Comparison of ENCODE assay signal across 8 mouse cellular contexts in the genomic region with DNA sequence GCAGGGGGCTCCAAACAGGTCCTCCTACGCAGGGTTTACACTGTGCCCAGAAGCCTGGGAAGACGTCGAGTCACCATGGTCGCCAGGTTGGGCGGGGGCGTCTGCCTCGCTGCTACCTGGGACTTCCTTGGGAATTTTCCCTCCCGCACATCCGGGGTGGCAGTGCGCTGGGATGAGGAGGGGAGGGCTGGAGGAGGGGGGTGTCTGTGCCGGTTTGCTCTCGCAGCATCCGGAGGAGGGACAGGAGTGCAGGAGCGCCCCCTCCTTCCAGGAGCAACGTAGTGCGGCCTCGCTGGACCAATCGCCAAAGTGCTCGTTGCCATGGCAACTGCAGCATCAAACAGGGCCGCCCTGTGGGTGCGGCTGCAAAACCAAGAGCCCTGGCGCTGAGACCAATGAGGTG.
A peak's percentile ranks its signal among the peaks of the same experiment; 100 is the strongest.
DNase-seq lines count a peak whose midpoint lies in the region; ATAC-seq and TF ChIP-seq lines count a peak whose summit lies in the region.

No protein-coding gene starts in this region.

- TF ChIP-seq POLR2A in thymus, adult 2 months (IDR thresholded peaks at IDR 0.05; ENCODE audit: control insufficient read depth, extremely low read depth, insufficient read depth, low read length, poor library complexity) = no peak

- ATAC-seq in hindbrain, embryonic 11.5 days (ENCODE audit: low FRiP score) = peak; percentile 82
- ATAC-seq in lung, embryonic 15.5 days (ENCODE audit: borderline replicate concordance, extremely low read depth, low FRiP score, low TSS enrichment) = peak; percentile 50; the same call in 1 of the 2 replicates

- no peaks in the 10 kb centered on the region for H3K27me3 ChIP-seq in hindbrain, embryonic 11.5 days (ENCODE audit: control insufficient read depth, insufficient read depth, low read length)
- H3K27me3 ChIP-seq in lung, embryonic 15.5 days = peaks cover 15% of the 10 kb centered on the region
- H3K27me3 ChIP-seq in thymus, adult 2 months (ENCODE audit: control insufficient read depth, insufficient read depth, low read length) = no peaks in the 10 kb centered on the region

- TF ChIP-seq CTCF in thymus, adult 2 months (IDR thresholded peaks at IDR 0.05; ENCODE audit: borderline replicate concordance, control insufficient read depth, extremely low read depth, insufficient read depth, low read length, poor library complexity) = no peak

- peak overlapping the region; percentile 44 for H3K4me2 ChIP-seq in hindbrain, embryonic 11.5 days (replicated peaks; ENCODE audit: low read depth, low read length)
- H3K4me2 ChIP-seq in lung, embryonic 15.5 days = peak overlapping the region; percentile 4; the same call in 1 of the 2 replicates

- no peaks in the 10 kb centered on the region for H3K36me3 ChIP-seq in hindbrain, embryonic 11.5 days (ENCODE audit: control insufficient read depth, insufficient read depth, low read length)
- H3K36me3 ChIP-seq in lung, embryonic 15.5 days = no peaks in the 10 kb centered on the region
- H3K36me3 ChIP-seq in thymus, adult 2 months (ENCODE audit: control insufficient read depth, insufficient read depth, low read length) = no peaks in the 10 kb centered on the region

- peaks cover 11% of the 10 kb centered on the region for H3K4me1 ChIP-seq in hindbrain, embryonic 11.5 days (replicated peaks; ENCODE audit: control insufficient read depth, insufficient read depth, low read length)
- peaks cover 14% of the 10 kb centered on the region for H3K4me1 ChIP-seq in lung, embryonic 15.5 days
- peaks cover 10% of the 10 kb centered on the region; the same call in 1 of the 2 replicates for H3K4me1 ChIP-seq in thymus, adult 2 months (replicated peaks; ENCODE audit: control insufficient read depth, insufficient read depth, low read length)

- 1% methylated on average over 20 of the region's 22 CpGs for WGBS in hindbrain, embryonic 11.5 days
- WGBS in lung, embryonic 15.5 days = 2% methylated on average over 22 of the region's 22 CpGs
- WGBS in thymus, adult 2 months = 21% methylated on average over 22 of the region's 22 CpGs

- peak; percentile 92 for DNase-seq in ES-CJ7 (ENCODE audit: low read depth, low spot score)
- DNase-seq in cerebellum, adult 9-11 months = peak; percentile 98
- peak; percentile 85 to 92 for DNase-seq in frontal cortex, postnatal 14 days (ENCODE audit: low spot score in 2 of 2)
- DNase-seq in hindbrain, embryonic 11.5 days (ENCODE audit: low spot score) = peak; percentile 92
- peak; percentile 71 for DNase-seq in layer of hippocampus, adult 9-10 months (ENCODE audit: low spot score)
- peak; percentile 14 for DNase-seq in ovary, postnatal 10 days (ENCODE audit: low spot score)
- DNase-seq in thymus, adult 2 months = peak; percentile 56

- H3K9me3 ChIP-seq in hindbrain, embryonic 11.5 days (ENCODE audit: control insufficient read depth, low read length) = no peaks in the 10 kb centered on the region
- no peaks in the 10 kb centered on the region for H3K9me3 ChIP-seq in lung, embryonic 15.5 days

- H3K9ac ChIP-seq in hindbrain, embryonic 11.5 days (ENCODE audit: low read depth, low read length) = peak overlapping the region; percentile 49
- no peak overlapping the region for H3K9ac ChIP-seq in lung, embryonic 15.5 days

- H3K4me3 ChIP-seq in hindbrain, embryonic 11.5 days (ENCODE audit: low read depth, low read length) = peak overlapping the region; percentile 32
- no peak overlapping the region for H3K4me3 ChIP-seq in lung, embryonic 15.5 days
- H3K4me3 ChIP-seq in thymus, adult 2 months (ENCODE audit: control insufficient read depth, insufficient read depth, low read length) = no peak overlapping the region

- no peak overlapping the region for H3K27ac ChIP-seq in hindbrain, embryonic 11.5 days (ENCODE audit: low read depth, low read length)
- no peak overlapping the region for H3K27ac ChIP-seq in lung, embryonic 15.5 days
- no peak overlapping the region for H3K27ac ChIP-seq in thymus, adult 2 months (ENCODE audit: control insufficient read depth, insufficient read depth, low read length)

Comparison
In these comparisons a context has a peak if more than half of its experiments do, and no peak if none do; other contexts are left out.
1. DNase-seq: peak in every context shown above with its lines; median percentile 98 in cerebellum, adult 9-11 months; 92 in ES-CJ7; 92 in hindbrain, embryonic 11.5 days; 88 in frontal cortex, postnatal 14 days; 71 in layer of hippocampus, adult 9-10 months; 56 in thymus, adult 2 months; 14 in ovary, postnatal 10 days.